ENCODE assay signal across 11 mouse cellular contexts in the genomic region with DNA sequence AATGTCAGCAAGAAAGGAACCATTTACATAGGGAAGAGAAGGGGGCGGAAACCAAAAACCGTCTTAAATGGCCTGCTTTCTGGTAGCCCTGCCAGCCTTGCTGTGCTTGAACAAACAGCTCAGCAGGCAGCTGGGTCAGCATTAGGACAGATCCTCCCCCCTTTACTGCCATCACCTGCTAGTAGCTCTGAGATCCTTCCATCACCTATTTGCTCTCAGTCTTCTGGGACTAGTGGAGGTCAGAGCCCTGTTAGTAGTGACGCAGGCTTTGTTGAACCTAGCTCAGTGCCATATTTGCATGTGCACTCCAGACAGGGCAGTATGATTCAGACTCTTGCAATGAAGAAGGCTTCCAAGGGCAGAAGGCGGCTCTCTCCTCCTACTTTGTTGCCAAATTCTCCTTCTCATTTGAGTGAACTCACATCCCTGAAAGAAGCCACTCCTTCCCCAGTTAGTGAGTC. TPM values are rescaled to one million over a fixed set of nuclear protein-coding genes. Genes with fewer than 3 reads are reported as not detected.
DNase-seq lines count a peak whose midpoint lies in the region; ATAC-seq and TF ChIP-seq lines count a peak whose summit lies in the region.
"Had no signal": no experiment of that assay in that cellular context is flagged by ENCODE, and none has a peak within 500 bp of the region (broad histone marks: within the 10 kb centered on the region; RNA-seq: fewer than 3 reads in every experiment).

No protein-coding gene starts in this region.

- no peaks in the 10 kb centered on the region for H3K9me3 ChIP-seq in heart, embryonic 10.5 days
- H3K9me3 ChIP-seq: embryonic facial prominence, embryonic 15.5 days; limb, embryonic 15.5 days had no signal

- H3K4me3 ChIP-seq in heart, embryonic 10.5 days: no peak overlapping the region
- no peak overlapping the region for H3K4me3 ChIP-seq in lung, adult 2 months (replicated peaks; ENCODE audit: extremely low read depth, low read depth, low read length)
- H3K4me3 ChIP-seq: embryonic facial prominence, embryonic 15.5 days; limb, embryonic 15.5 days had no signal

- no peaks in the 10 kb centered on the region for H3K4me1 ChIP-seq in heart, embryonic 10.5 days
- H3K4me1 ChIP-seq in lung, adult 2 months (ENCODE audit: control insufficient read depth, insufficient read depth, low read length): 0 out of 2 replicates have a peak, but pooled peaks cover 3% of the 10 kb centered on the region
- H3K4me1 ChIP-seq: embryonic facial prominence, embryonic 15.5 days; limb, embryonic 15.5 days had no signal

- no peak for TF ChIP-seq POLR2A in lung, adult 2 months (IDR thresholded peaks at IDR 0.05; ENCODE audit: borderline replicate concordance, extremely low read depth, low read depth, low read length)

- no peak for TF ChIP-seq CTCF in lung, adult 2 months (IDR thresholded peaks at IDR 0.05; ENCODE audit: insufficient read depth, low read length)

- no peaks in the 10 kb centered on the region for H3K27me3 ChIP-seq in heart, embryonic 10.5 days (ENCODE audit: insufficient read depth, poor library complexity, severe bottlenecking)
- H3K27me3 ChIP-seq: embryonic facial prominence, embryonic 15.5 days; limb, embryonic 15.5 days had no signal

- peak; percentile 15 to 23 for DNase-seq in heart, adult 9 months (ENCODE audit: low spot score in 2 of 2)
- DNase-seq in heart, embryonic 10.5 days (ENCODE audit: low spot score): no peak
- peak; percentile 21 for DNase-seq in ES-CJ7 (ENCODE audit: low read depth, low spot score)
- peak; percentile 56 for DNase-seq in adrenal gland, postnatal 14 days
- peak; percentile 19 for DNase-seq in lung, adult 2 months
- DNase-seq in layer of hippocampus, adult 9-10 months (ENCODE audit: low spot score): no peak
- no peak for DNase-seq in retina, postnatal 1 day
- DNase-seq: thymus, postnatal 36 days had no signal

- WGBS in heart, embryonic 10.5 days: 85% methylated on average over 4 of the region's 4 CpGs
- WGBS in lung, adult 2 months: 54% methylated on average over 4 of the region's 4 CpGs

- peaks cover 46% of the 10 kb centered on the region for H3K36me3 ChIP-seq in heart, embryonic 10.5 days

- no peak for ATAC-seq in erythroid progenitor cell, adult 5-6 weeks (replicated peaks; ENCODE audit: low FRiP score, poor library complexity, severe bottlenecking)

- H3K27ac ChIP-seq in heart, embryonic 10.5 days: no peak overlapping the region
- H3K27ac ChIP-seq: embryonic facial prominence, embryonic 15.5 days; limb, embryonic 15.5 days had no signal

RNA-seq across cellular contexts. Expression of gene Dap3, which starts 33.0 kb away (rescaled TPM):
- 148 and 158 TPM in 2 replicates for polyA plus RNA-seq in heart, embryonic 10.5 days (2016; fragmentation: Nextera tagmentation; extraction: Ambion mirVana)
- total RNA-seq in adrenal gland, postnatal 14 days (2021): 116 TPM in 2 replicates
- 23.5 and 28.9 TPM in 2 replicates for polyA plus RNA-seq in lung, adult 2 months (2012; rRNA removed)
- 63.8 and 81.7 TPM in 2 replicates for total RNA-seq in erythroid progenitor cell, adult 5-6 weeks (2015; ENCODE audit: low replicate concordance)
- total RNA-seq in erythroid progenitor cell, adult 5-6 weeks (2017; ENCODE audit: low replicate concordance): 18.3 and 46.8 TPM in 2 replicates

RNA-seq across cellular contexts. Expression of gene Ash1l, which starts 33.5 kb away (rescaled TPM):
- polyA plus RNA-seq in heart, embryonic 10.5 days (2016; fragmentation: Nextera tagmentation; extraction: Ambion mirVana): 14.1 and 14.5 TPM in 2 replicates
- total RNA-seq in adrenal gland, postnatal 14 days (2021): 47.5 and 47.6 TPM in 2 replicates
- polyA plus RNA-seq in lung, adult 2 months (2012; rRNA removed): 7.4 and 11.7 TPM in 2 replicates
- 71.7 and 82.9 TPM in 2 replicates for total RNA-seq in erythroid progenitor cell, adult 5-6 weeks (2015; ENCODE audit: low replicate concordance)
- 69.7 and 70.7 TPM in 2 replicates for total RNA-seq in erythroid progenitor cell, adult 5-6 weeks (2017; ENCODE audit: low replicate concordance)

Comparison
In these comparisons a context has a peak if more than half of its experiments do, and no peak if none do; other contexts are left out.
1. DNase-seq: peak in heart, adult 9 months (2 of 2), ES-CJ7 (single experiment), adrenal gland, postnatal 14 days (single experiment) and lung, adult 2 months (single experiment); none in heart, embryonic 10.5 days (single experiment), layer of hippocampus, adult 9-10 months (single experiment) and retina, postnatal 1 day (single experiment).